Mouse (Mus musculus) limb, embryonic 14.5 days (tissue): Measurements from ENCODE around the gene Mpv17l2. TPM values are rescaled to one million over a fixed set of nuclear protein-coding genes. Genes with fewer than 3 reads are reported as not detected.

Experiments
- ATAC-seq: fragments of 200-750 bp; cut with Nextera tagmentation; 2 replicates; pipeline ENCODE4 v1.8.0; 2017; ENCODE audit warnings: low read depth, moderate number of reproducible peaks, moderate TSS enrichment; ENCODE audit not compliant: low FRiP score
- DNase-seq: peaks from one replicate; pipeline ENCODE4 v3.0.0-alpha.2; 2015; ENCODE audit warnings: low spot score
- H3K27ac ChIP-seq: fragments of 300-500 bp; sonication (generic); replicated peaks from 2 replicates; pipeline ENCODE4 v1.5.1; 2014; ENCODE audit warnings: low read depth, mild to moderate bottlenecking, low read length, moderate library complexity, mixed read lengths
- H3K27me3 ChIP-seq: fragments of 300-500 bp; sonication (generic); 2 replicates; pipeline ENCODE4 v1.6.1; 2014; ENCODE audit warnings: low read length, mixed read lengths; ENCODE audit not compliant: control insufficient read depth, insufficient read depth
- H3K36me3 ChIP-seq: fragments of 300-500 bp; sonication (generic); 2 replicates; pipeline ENCODE4 v1.6.1; 2014; ENCODE audit warnings: mild to moderate bottlenecking, low read length, moderate library complexity, mixed read lengths; ENCODE audit not compliant: control insufficient read depth, insufficient read depth
- H3K4me1 ChIP-seq: fragments of 300-500 bp; sonication (generic); 2 replicates; pipeline ENCODE4 v1.6.1; 2014; ENCODE audit warnings: antibody characterized with exemption, low read length, mixed read lengths; ENCODE audit not compliant: control insufficient read depth, insufficient read depth
- H3K4me2 ChIP-seq: fragments of 300-500 bp; sonication (generic); replicated peaks from 2 replicates; pipeline ENCODE4 v1.6.1; 2014; ENCODE audit warnings: low read depth, mild to moderate bottlenecking, low read length, moderate library complexity; ENCODE audit not compliant: severe bottlenecking
- H3K4me3 ChIP-seq: fragments of 300-500 bp; sonication (generic); replicated peaks from 2 replicates; pipeline ENCODE4 v1.5.1; 2014; ENCODE audit warnings: low read length
- H3K9ac ChIP-seq: fragments of 300-500 bp; sonication (generic); 2 replicates; pipeline ENCODE4 v1.6.1; 2014; ENCODE audit warnings: mild to moderate bottlenecking, low read depth, low read length, moderate library complexity; ENCODE audit not compliant: severe bottlenecking
- H3K9me3 ChIP-seq: fragments of 300-500 bp; sonication (generic); 2 replicates; pipeline ENCODE4 v1.6.1; 2016; ENCODE audit warnings: low read length; ENCODE audit not compliant: control insufficient read depth
- POLR2A ChIP-seq: fragments of 200-500 bp; IDR thresholded peaks from 2 replicates; pipeline ENCODE4 v1.8.0; 2012; ENCODE audit warnings: inconsistent platforms, mild to moderate bottlenecking, moderate library complexity, borderline replicate concordance; ENCODE audit not compliant: insufficient read depth, insufficient read length; ENCODE audit errors: extremely low read depth
- WGBS: fragments of 180-500 bp; shearing (Covaris S2); extraction: QIAGEN DNeasy Blood & Tissue Kit; methylation state at CpG from one replicate; pipeline ENCODE4 v1.1.7; 2014; 5-methylcytosine and 5-hydroxymethylcytosine counted together
- polyA plus RNA-seq, 2 experiments: library from polyadenylated mRNA; depleted of rRNA in 1 of 2; stranded (reverse) in 1 of 2; unstranded in 1 of 2; fragments of >200 nt; fragmentation: Nextera tagmentation in 1 of 2; extraction: Ambion mirVana in 1 of 2; gene quantifications; 2 replicates each; pipeline versions ENCODE4 v1.2.1 to v1.2.3; 2012 to 2014

Mpv17l2 gene
- polyA plus RNA-seq, 2 experiments, result 27.7 to 40.3 TPM

DNA sequence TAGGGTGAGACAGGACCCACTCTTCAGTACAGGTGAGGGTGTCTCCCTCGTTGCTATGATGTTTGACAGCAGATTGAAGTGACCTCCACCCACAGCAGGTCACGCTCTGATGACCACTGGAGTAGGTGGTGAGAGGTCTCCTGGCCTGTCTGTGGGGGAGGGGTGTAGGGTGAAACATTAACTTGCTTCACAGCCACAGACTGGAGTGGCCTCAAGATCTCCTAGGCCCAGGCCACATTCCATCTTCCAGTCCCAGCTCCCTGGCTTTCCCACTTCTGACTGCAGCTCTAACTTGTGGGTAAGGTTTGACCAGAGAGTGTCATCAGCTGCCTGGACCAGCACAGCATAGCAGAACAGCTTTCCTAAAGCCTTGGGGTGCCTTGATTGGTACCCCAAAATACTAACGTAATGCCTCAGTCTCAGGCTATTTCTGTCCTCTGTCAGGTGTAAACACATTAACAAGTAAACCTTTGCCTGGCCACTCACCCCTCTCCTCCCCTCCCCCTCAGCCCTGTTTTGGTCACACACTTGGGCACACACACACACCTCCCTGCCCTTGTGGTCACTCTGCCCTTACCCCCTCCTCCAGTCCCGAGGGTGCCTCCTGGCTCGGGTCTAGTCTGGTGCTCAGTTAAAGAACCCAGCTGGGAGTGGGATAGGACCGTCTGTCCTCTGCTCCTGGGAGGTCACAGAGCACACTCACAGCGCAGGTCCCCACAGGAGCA, 37.1 kb downstream of the Mpv17l2 start, which contains the start of gene Pde4c:
Gene Pde4c (plus strand): TSS at position 235 of the 725 bp plus-strand sequence.
- 65% methylated on average over 7 of the region's 7 CpGs for WGBS
- H3K4me3 ChIP-seq, result no peak within 1 kb of the TSS
- DNase-seq (no peak), ATAC-seq (no peak)
- H3K4me2 ChIP-seq, result no peak within 1 kb of the TSS
- no peak for TF ChIP-seq POLR2A
- H3K27me3 ChIP-seq, result peaks cover 11% of the 10 kb centered on the region; the same call in 1 of the 2 replicates
- no peaks in the 10 kb centered on the region for H3K4me1 ChIP-seq
- no peaks in the 10 kb centered on the region for H3K9me3 ChIP-seq
- no peaks in the 10 kb centered on the region for H3K36me3 ChIP-seq
- no peak within 1 kb of the TSS for H3K27ac ChIP-seq
- no peak within 1 kb of the TSS for H3K9ac ChIP-seq

DNA sequence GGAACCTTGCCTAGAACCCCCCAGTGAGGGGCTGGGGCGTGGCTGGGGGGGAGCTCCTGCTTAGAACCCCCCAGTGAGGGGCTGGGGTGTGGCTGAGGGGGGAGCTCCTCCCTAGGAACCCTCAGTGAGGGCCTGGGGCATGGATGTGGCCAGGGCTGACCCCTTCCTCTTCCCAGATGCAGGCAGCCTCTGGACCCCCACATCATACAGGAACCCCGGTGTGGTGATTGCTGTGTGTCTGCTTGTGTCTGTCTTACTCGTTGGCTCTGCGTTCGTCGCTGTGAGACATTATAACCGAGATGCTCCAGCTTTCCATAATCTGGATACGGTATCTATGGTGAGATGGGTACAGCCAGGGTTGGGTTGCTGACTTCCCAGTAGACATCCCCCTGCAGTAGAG, 39.1 kb downstream of the Mpv17l2 start:
- DNase-seq, result no peak
- no peaks in the 10 kb centered on the region for H3K36me3 ChIP-seq
- no peak for TF ChIP-seq POLR2A
- H3K9ac ChIP-seq, result no peak overlapping the region
- no peak for ATAC-seq
- no peaks in the 10 kb centered on the region for H3K4me1 ChIP-seq
- H3K27ac ChIP-seq, result no peak overlapping the region
- H3K4me2 ChIP-seq, result no peak overlapping the region
- H3K27me3 ChIP-seq, result peaks cover 6% of the 10 kb centered on the region; the same call in 1 of the 2 replicates
- H3K4me3 ChIP-seq, result no peak overlapping the region
- no peaks in the 10 kb centered on the region for H3K9me3 ChIP-seq
- WGBS, result 81% methylated on average over 8 of the region's 8 CpGs

DNA sequence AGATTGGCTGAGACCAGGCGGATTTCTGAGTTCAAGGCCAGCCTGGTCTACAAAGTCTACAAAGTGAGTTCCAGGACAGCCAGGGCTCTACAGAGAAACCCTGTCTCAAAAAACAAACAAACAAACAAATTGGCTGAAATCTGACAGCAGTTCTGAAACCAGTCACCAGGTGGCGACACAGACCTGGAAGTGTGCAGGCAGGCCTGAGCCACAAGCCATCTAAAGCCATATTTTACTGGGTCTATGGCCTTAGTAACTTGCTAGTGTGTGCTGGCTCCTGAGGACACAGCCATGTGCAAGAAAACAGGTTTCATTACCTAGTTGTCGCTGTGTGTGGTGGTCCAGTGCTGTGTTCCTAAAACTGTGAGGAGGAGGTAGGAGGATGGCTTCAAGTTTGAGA, 40.0 kb downstream of the Mpv17l2 start:
- H3K27me3 ChIP-seq, result no peaks in the 10 kb centered on the region; the same call in 1 of the 2 replicates
- no peak overlapping the region for H3K4me2 ChIP-seq
- no peak overlapping the region for H3K9ac ChIP-seq
- no peak overlapping the region for H3K4me3 ChIP-seq
- no peak for TF ChIP-seq POLR2A
- H3K27ac ChIP-seq, result no peak overlapping the region
- DNase-seq (peak; percentile 74), ATAC-seq (peak; percentile 62; the same call in 1 of the 2 replicates)
- no peaks in the 10 kb centered on the region for H3K4me1 ChIP-seq
- 5% methylated on average over 3 of the region's 3 CpGs for WGBS
- H3K9me3 ChIP-seq, result no peaks in the 10 kb centered on the region
- H3K36me3 ChIP-seq, result no peaks in the 10 kb centered on the region

DNA sequence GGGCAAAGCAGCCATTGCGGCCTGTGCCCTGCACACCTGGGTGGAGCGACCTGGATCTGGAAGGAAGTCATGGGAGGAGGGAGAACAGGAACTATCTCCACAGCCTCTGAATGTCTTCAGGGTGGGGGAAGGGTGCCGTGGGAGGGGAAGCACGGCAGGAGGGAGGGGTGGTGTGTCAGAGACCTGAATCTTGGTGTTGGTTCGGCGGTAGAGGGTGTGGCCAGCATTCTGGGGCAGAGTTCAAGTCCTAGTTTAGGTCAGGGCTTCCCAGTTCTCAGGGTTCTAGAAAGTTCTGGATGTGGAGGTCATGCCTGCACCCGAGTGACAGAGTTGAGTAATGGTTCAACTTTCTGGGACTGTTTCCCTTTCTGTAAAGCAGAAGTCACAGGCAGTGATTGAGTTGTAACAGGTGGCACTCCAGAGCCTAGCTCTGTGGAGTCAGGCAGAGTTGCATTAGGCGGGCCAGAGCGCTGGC, 40.9 kb downstream of the Mpv17l2 start:
- H3K4me1 ChIP-seq, result no peaks in the 10 kb centered on the region
- H3K4me2 ChIP-seq, result no peak overlapping the region
- WGBS, result 62% methylated on average over 9 of the region's 9 CpGs
- no peak for TF ChIP-seq POLR2A
- DNase-seq (no peak), ATAC-seq (no peak)
- H3K4me3 ChIP-seq, result no peak overlapping the region
- no peaks in the 10 kb centered on the region for H3K36me3 ChIP-seq
- no peak overlapping the region for H3K27ac ChIP-seq
- no peaks in the 10 kb centered on the region for H3K9me3 ChIP-seq
- no peaks in the 10 kb centered on the region for H3K27me3 ChIP-seq
- no peak overlapping the region for H3K9ac ChIP-seq

DNA sequence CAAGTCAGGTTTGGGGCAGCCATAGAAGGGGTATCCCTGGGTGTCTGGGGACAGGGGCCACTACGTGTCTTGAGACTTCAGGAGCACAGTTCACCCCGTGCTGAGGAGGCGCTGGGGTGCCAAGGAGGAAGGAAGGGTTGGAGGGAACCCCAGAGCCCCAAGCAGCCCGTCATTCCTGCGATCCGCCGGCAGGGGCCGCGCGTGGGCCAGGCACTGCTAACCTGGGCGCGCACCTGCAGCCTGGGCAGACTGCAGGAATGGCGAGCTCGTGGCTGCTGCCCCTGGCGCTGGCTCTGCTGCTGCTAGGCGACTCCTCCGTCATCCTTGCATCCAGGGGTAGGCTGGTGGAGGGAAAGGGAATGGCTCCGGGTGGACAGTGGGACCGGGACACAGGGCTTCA, 42.4 kb downstream of the Mpv17l2 start, which contains the start of gene Gm3336:
Gene Gm3336 (plus strand): TSS at position 247 of the 400 bp plus-strand sequence.
- H3K9ac ChIP-seq, result no peak within 1 kb of the TSS
- DNase-seq, result no peak

More for the DNA sequence above, 42.4 kb downstream of the Mpv17l2 start, which contains the start of gene Gm3336:
- Histone ChIP-seq H3K9me3 (no peaks in the 10 kb centered on the region), H3K27me3 (no peaks in the 10 kb centered on the region), H3K27ac (no peak within 1 kb of the TSS), H3K4me2 (no peak within 1 kb of the TSS), H3K4me3 (no peak within 1 kb of the TSS), H3K4me1 (no peaks in the 10 kb centered on the region), H3K36me3 (no peaks in the 10 kb centered on the region)
- TF ChIP-seq POLR2A, result no peak
- ATAC-seq, result peak; percentile 34; the same call in 1 of the 2 replicates
- WGBS, result 1% methylated on average over 12 of the region's 19 CpGs
